Mouse (Mus musculus): ENCODE measurements around the gene Srsf4. TPM values are rescaled to one million over a fixed set of nuclear protein-coding genes. Genes with fewer than 3 reads are reported as not detected.

Srsf4 gene
- polyA plus RNA-seq, 1 experiment from 2014 or later = 108 TPM

DNA sequence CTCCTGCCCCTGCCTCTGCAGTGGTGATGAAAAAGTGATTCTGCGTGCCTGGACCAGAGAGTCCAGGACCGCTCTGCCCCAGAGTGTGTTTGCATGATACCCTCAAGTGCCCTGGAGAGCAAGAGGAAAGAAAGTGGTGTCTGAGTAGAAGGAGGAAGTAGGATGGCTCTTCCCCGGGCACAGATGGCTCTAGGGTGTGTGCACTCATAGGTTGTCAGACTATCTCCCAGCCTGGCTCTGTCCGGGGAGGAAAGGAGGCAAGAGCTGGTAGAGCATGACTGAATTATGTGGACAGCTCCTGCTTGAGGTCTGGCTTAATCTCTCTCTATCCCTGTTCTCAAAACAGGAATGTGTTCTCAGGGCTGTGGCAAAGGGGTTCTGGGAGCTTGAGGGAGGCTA lies 12.1 kb upstream of the Srsf4 start:
- no peak overlapping the region for H3K4me3 ChIP-seq (ENCODE audit: low read length)
- H3K36me3 ChIP-seq (ENCODE audit: control insufficient read depth, insufficient read depth, low read length) = peaks cover 4% of the 10 kb centered on the region; the same call in 1 of the 2 replicates
- no peaks in the 10 kb centered on the region for H3K9me3 ChIP-seq (ENCODE audit: control insufficient read depth, low read length)
- WGBS = 69% methylated on average over 4 of the region's 4 CpGs
- no peaks in the 10 kb centered on the region for H3K27me3 ChIP-seq (ENCODE audit: control insufficient read depth, insufficient read depth, low read depth, low read length)
- H3K27ac ChIP-seq (ENCODE audit: low read length) = no peak overlapping the region
- no peak overlapping the region for H3K9ac ChIP-seq (ENCODE audit: low read length)
- H3K4me1 ChIP-seq (replicated peaks; ENCODE audit: control insufficient read depth, insufficient read depth, low read length) = no peaks in the 10 kb centered on the region
- H3K4me2 ChIP-seq (ENCODE audit: low read depth, low read length) = no peak overlapping the region
- ATAC-seq (ENCODE audit: low read depth) = peak; percentile 20; the same call in 1 of the 2 replicates

- WGBS = 8% methylated on average over 11 of the region's 11 CpGs
- Histone ChIP-seq H3K4me1 (replicated peaks; ENCODE audit: control insufficient read depth, insufficient read depth, low read length) (peaks cover 24% of the 10 kb centered on the region), H3K9me3 (ENCODE audit: control insufficient read depth, low read length) (no peaks in the 10 kb centered on the region), H3K27me3 (ENCODE audit: control insufficient read depth, insufficient read depth, low read depth, low read length) (no peaks in the 10 kb centered on the region), H3K27ac (ENCODE audit: low read length) (peak overlapping the region; percentile 91), H3K4me3 (ENCODE audit: low read length) (peak overlapping the region; percentile 74), H3K4me2 (ENCODE audit: low read depth, low read length) (peak overlapping the region; percentile 61), H3K9ac (ENCODE audit: low read length) (peak overlapping the region; percentile 82), H3K36me3 (ENCODE audit: control insufficient read depth, insufficient read depth, low read length) (no peaks in the 10 kb centered on the region)
- peak; percentile 19 for ATAC-seq (ENCODE audit: low read depth)
Measured at GRCm38 (mm10) chr4:131872672-131873292, 635 bp upstream of the Srsf4 start.

DNA sequence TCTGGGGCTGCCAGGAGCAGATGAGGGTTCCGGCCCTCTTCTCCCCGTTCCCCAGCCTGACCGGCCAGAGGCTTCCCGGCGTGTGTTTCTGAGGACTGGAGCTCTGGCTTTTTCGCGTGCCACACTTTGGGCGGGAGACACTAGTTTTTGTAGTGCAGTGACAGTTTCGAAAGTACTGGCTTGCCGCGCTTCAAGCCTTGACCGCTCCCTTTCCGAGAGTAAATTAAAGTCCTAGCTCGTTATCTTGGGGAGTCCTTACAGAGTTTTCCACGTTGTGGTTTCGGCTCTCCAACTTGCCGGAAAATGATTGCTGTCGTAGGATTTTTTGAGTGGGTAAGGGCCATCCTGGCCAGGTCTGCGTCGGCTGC lies 736 bp downstream of the Srsf4 start:
- Histone ChIP-seq H3K27me3 (ENCODE audit: control insufficient read depth, insufficient read depth, low read depth, low read length) (no peaks in the 10 kb centered on the region), H3K9me3 (ENCODE audit: control insufficient read depth, low read length) (no peaks in the 10 kb centered on the region), H3K4me2 (ENCODE audit: low read depth, low read length) (peak overlapping the region; percentile 91), H3K9ac (ENCODE audit: low read length) (peak overlapping the region; percentile 98), H3K4me3 (ENCODE audit: low read length) (peak overlapping the region; percentile 74), H3K27ac (ENCODE audit: low read length) (peak overlapping the region; percentile 97), H3K36me3 (ENCODE audit: control insufficient read depth, insufficient read depth, low read length) (no peaks in the 10 kb centered on the region), H3K4me1 (replicated peaks; ENCODE audit: control insufficient read depth, insufficient read depth, low read length) (peaks cover 32% of the 10 kb centered on the region)
- WGBS = under 1% methylated on average over 20 of the region's 20 CpGs
- no peak; the same call in 1 of the 2 replicates for ATAC-seq (ENCODE audit: low read depth)

DNA sequence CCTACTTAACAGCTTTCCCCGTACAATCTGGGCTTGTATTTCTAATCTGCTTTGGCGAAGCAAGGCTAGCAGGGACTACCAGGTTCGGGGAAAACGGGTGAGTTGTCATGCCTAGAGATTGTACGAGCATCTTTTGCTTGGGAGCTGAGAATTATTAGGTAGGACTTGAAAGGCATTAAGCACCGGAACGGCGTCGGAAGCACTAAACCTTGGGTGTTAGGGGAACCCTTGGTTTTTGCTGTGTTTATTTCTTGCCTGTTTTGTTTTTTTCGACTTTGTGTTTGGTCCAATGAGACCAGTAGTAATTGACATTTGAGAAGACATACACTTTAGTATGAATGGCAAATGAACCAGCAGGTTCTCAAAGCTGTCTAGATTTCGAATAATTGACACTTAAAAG lies 1.1 kb downstream of the Srsf4 start:
- H3K4me1 ChIP-seq (replicated peaks; ENCODE audit: control insufficient read depth, insufficient read depth, low read length) = peaks cover 35% of the 10 kb centered on the region
- peak overlapping the region; percentile 98 for H3K9ac ChIP-seq (ENCODE audit: low read length)
- H3K27ac ChIP-seq (ENCODE audit: low read length) = peak overlapping the region; percentile 97
- peak overlapping the region; percentile 91 for H3K4me2 ChIP-seq (ENCODE audit: low read depth, low read length)
- H3K36me3 ChIP-seq (ENCODE audit: control insufficient read depth, insufficient read depth, low read length) = no peaks in the 10 kb centered on the region
- no peaks in the 10 kb centered on the region for H3K27me3 ChIP-seq (ENCODE audit: control insufficient read depth, insufficient read depth, low read depth, low read length)
- H3K4me3 ChIP-seq (ENCODE audit: low read length) = peak overlapping the region; percentile 74
- ATAC-seq (ENCODE audit: low read depth) = no peak
- WGBS = 2% methylated on average over 11 of the region's 11 CpGs
- no peaks in the 10 kb centered on the region for H3K9me3 ChIP-seq (ENCODE audit: control insufficient read depth, low read length)

GRCm38 (mm10) chr4:131875242-131875641 lies 1.8 kb downstream of the Srsf4 start:
- H3K27me3 ChIP-seq (ENCODE audit: control insufficient read depth, insufficient read depth, low read depth, low read length) = no peaks in the 10 kb centered on the region
- ATAC-seq (ENCODE audit: low read depth) = no peak
- peaks cover 40% of the 10 kb centered on the region for H3K4me1 ChIP-seq (replicated peaks; ENCODE audit: control insufficient read depth, insufficient read depth, low read length)
- H3K36me3 ChIP-seq (ENCODE audit: control insufficient read depth, insufficient read depth, low read length) = no peaks in the 10 kb centered on the region
- H3K9ac ChIP-seq (ENCODE audit: low read length) = peak overlapping the region; percentile 98
- no peaks in the 10 kb centered on the region for H3K9me3 ChIP-seq (ENCODE audit: control insufficient read depth, low read length)
- 26% methylated on average over 3 of the region's 3 CpGs for WGBS
- peak overlapping the region; percentile 91 for H3K4me2 ChIP-seq (ENCODE audit: low read depth, low read length)
- H3K4me3 ChIP-seq (ENCODE audit: low read length) = peak overlapping the region; percentile 74
- no peak overlapping the region for H3K27ac ChIP-seq (ENCODE audit: low read length)

GRCm38 (mm10) chr4:131876836-131877235 lies 3.4 kb downstream of the Srsf4 start:
- Histone ChIP-seq H3K9ac (ENCODE audit: low read length) (no peak overlapping the region), H3K9me3 (ENCODE audit: control insufficient read depth, low read length) (no peaks in the 10 kb centered on the region), H3K4me1 (replicated peaks; ENCODE audit: control insufficient read depth, insufficient read depth, low read length) (peaks cover 48% of the 10 kb centered on the region), H3K4me2 (ENCODE audit: low read depth, low read length) (no peak overlapping the region), H3K27me3 (ENCODE audit: control insufficient read depth, insufficient read depth, low read depth, low read length) (no peaks in the 10 kb centered on the region), H3K27ac (ENCODE audit: low read length) (no peak overlapping the region), H3K4me3 (ENCODE audit: low read length) (no peak overlapping the region), H3K36me3 (ENCODE audit: control insufficient read depth, insufficient read depth, low read length) (no peaks in the 10 kb centered on the region)
- no peak for ATAC-seq (ENCODE audit: low read depth)
- 49% methylated on average over 2 of the region's 2 CpGs for WGBS

GRCm38 (mm10) chr4:131879692-131880091 lies 6.3 kb downstream of the Srsf4 start:
- H3K4me1 ChIP-seq (replicated peaks; ENCODE audit: control insufficient read depth, insufficient read depth, low read length) = peaks cover 52% of the 10 kb centered on the region

DNA sequence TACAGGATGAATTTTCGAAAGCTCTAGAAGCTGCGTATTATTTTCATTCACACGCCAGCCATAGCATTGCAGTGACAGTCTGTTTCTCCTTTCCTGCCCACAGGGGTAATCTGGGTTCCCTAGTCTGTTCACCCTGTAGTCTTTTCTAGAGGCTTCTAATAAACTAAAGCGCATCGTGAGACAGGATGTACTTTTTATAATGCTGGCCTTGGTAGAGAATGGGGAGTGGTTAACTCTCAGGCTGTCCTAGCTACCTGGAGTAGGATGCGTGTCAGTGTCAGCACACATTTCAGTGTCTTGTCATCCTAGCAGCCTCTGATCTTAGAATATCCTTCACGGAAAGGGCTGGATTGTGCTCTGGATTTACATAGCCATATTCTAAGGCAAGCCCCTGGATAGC lies 7.9 kb downstream of the Srsf4 start:
- no peak overlapping the region for H3K4me3 ChIP-seq (ENCODE audit: low read length)
- peaks cover 38% of the 10 kb centered on the region for H3K4me1 ChIP-seq (replicated peaks; ENCODE audit: control insufficient read depth, insufficient read depth, low read length)
- H3K27ac ChIP-seq (ENCODE audit: low read length) = no peak overlapping the region
- H3K27me3 ChIP-seq (ENCODE audit: control insufficient read depth, insufficient read depth, low read depth, low read length) = no peaks in the 10 kb centered on the region
- no peak overlapping the region for H3K4me2 ChIP-seq (ENCODE audit: low read depth, low read length)
- H3K9me3 ChIP-seq (ENCODE audit: control insufficient read depth, low read length) = no peaks in the 10 kb centered on the region
- no peak overlapping the region for H3K9ac ChIP-seq (ENCODE audit: low read length)
- WGBS = 71% methylated on average over 7 of the region's 7 CpGs
- ATAC-seq (ENCODE audit: low read depth) = no peak
- peaks cover 6% of the 10 kb centered on the region; the same call in 1 of the 2 replicates for H3K36me3 ChIP-seq (ENCODE audit: control insufficient read depth, insufficient read depth, low read length)

More at GRCm38 (mm10) chr4:131879692-131880091, 6.3 kb downstream of the Srsf4 start:
- Histone ChIP-seq H3K27me3 (ENCODE audit: control insufficient read depth, insufficient read depth, low read depth, low read length) (no peaks in the 10 kb centered on the region), H3K9me3 (ENCODE audit: control insufficient read depth, low read length) (no peaks in the 10 kb centered on the region), H3K4me3 (ENCODE audit: low read length) (no peak overlapping the region), H3K4me2 (ENCODE audit: low read depth, low read length) (no peak overlapping the region), H3K27ac (ENCODE audit: low read length) (no peak overlapping the region; the same call in 1 of the 2 replicates), H3K36me3 (ENCODE audit: control insufficient read depth, insufficient read depth, low read length) (no peaks in the 10 kb centered on the region), H3K9ac (ENCODE audit: low read length) (no peak overlapping the region)
- WGBS = 74% methylated on average over 1 of the region's 1 CpGs
- ATAC-seq (ENCODE audit: low read depth) = no peak

GRCm38 (mm10) chr4:131883571-131883970 lies 10.2 kb downstream of the Srsf4 start:
- H3K4me3 ChIP-seq (ENCODE audit: low read length) = no peak overlapping the region
- H3K9ac ChIP-seq (ENCODE audit: low read length) = no peak overlapping the region
- peaks cover 20% of the 10 kb centered on the region for H3K4me1 ChIP-seq (replicated peaks; ENCODE audit: control insufficient read depth, insufficient read depth, low read length)
- H3K9me3 ChIP-seq (ENCODE audit: control insufficient read depth, low read length) = no peaks in the 10 kb centered on the region
- H3K27ac ChIP-seq (ENCODE audit: low read length) = no peak overlapping the region
- no peaks in the 10 kb centered on the region for H3K27me3 ChIP-seq (ENCODE audit: control insufficient read depth, insufficient read depth, low read depth, low read length)
- peaks cover 6% of the 10 kb centered on the region; the same call in 1 of the 2 replicates for H3K36me3 ChIP-seq (ENCODE audit: control insufficient read depth, insufficient read depth, low read length)
- no peak for ATAC-seq (ENCODE audit: low read depth)
- H3K4me2 ChIP-seq (ENCODE audit: low read depth, low read length) = no peak overlapping the region
- whole genome bisulfite sequencing = 51% methylated on average over 6 of the region's 6 CpGs
